Mouse (Mus musculus) G1E (cell line): ENCODE measurements around the gene Pigl. TPM values are rescaled to one million over a fixed set of nuclear protein-coding genes. Genes with fewer than 3 reads are reported as not detected.
"Not testable (repeated sequence)": the region's sequence is repeated elsewhere in the genome, so short reads cannot be mapped to it uniquely, and the experiment has no call there.

Source experiments
- ATAC-seq: 2 replicates; pipeline ENCODE4 v1.8.0; 2016; ENCODE audit warnings: mild to moderate bottlenecking; ENCODE audit not compliant: insufficient number of reproducible peaks, poor library complexity, low FRiP score, severe bottlenecking; ENCODE audit errors: extremely low read depth
- DNase-seq: peaks from one replicate; pipeline ENCODE4 v3.0.0; 2012; ENCODE audit warnings: low spot score
- H3K27me3 ChIP-seq: 2 replicates; pipeline ENCODE4 v1.6.1; 2012; ENCODE audit warnings: mild to moderate bottlenecking, low read length, inconsistent platforms; ENCODE audit not compliant: insufficient read depth
- H3K36me3 ChIP-seq: replicated peaks from 2 replicates; pipeline ENCODE3; 2012; ENCODE audit warnings: mild to moderate bottlenecking, inconsistent platforms
- H3K4me1 ChIP-seq: 2 replicates; pipeline ENCODE4 v1.6.1; 2012; ENCODE audit warnings: low read depth, low read length, inconsistent platforms, mixed read lengths; ENCODE audit not compliant: insufficient read depth
- H3K4me3 ChIP-seq: 2 replicates; pipeline ENCODE4 v1.5.1; 2012; ENCODE audit warnings: low read depth, mild to moderate bottlenecking, inconsistent platforms, low read length, moderate library complexity, mixed read lengths
- H3K9me3 ChIP-seq: replicated peaks from 2 replicates; pipeline ENCODE4 v1.6.1; 2012; ENCODE audit warnings: inconsistent platforms
- CTCF ChIP-seq: IDR thresholded peaks from 2 replicates; pipeline ENCODE4 v1.5.1; 2012; ENCODE audit warnings: low read depth, low read length, inconsistent platforms, mixed read lengths
- GATA1 ChIP-seq: IDR thresholded peaks from 2 replicates; pipeline ENCODE4 v1.6.1; 2012; ENCODE audit warnings: borderline replicate concordance, low read length, inconsistent platforms, mixed read lengths
- GATA2 ChIP-seq: IDR thresholded peaks from 2 replicates; pipeline ENCODE4 v1.6.1; 2012; ENCODE audit warnings: low read depth, low read length, inconsistent platforms, borderline replicate concordance
- POLR2AphosphoS5 ChIP-seq: IDR thresholded peaks from 2 replicates; pipeline ENCODE4 v1.6.1; 2012; ENCODE audit warnings: low read depth, low read length, inconsistent platforms; ENCODE audit not compliant: insufficient replicate concordance
- TAL1 ChIP-seq: conservative IDR thresholded peaks from 2 replicates; pipeline ENCODE4 v1.6.1; 2012; ENCODE audit warnings: low read depth, low read length, inconsistent platforms, mixed read lengths
- polyA plus RNA-seq: library from polyadenylated mRNA; stranded (reverse); fragments of >175 nt; gene quantifications from 2 replicates; pipeline ENCODE4 v1.2.3, GENCODE M21; 2012
- total RNA-seq, 2 experiments: library from RNA; stranded (forward) in 1 of 2; stranded (reverse) in 1 of 2; fragments of 200-1000 nt in 1 of 2; fragments of >200 nt in 1 of 2; fragmentation: Nextera tagmentation in 1 of 2; gene quantifications; 2 replicates each; pipeline ENCODE4 v1.2.3; 2014 to 2017

Gene Pigl
- total and polyA plus RNA-seq, 3 experiments = 2.9 to 32.9 (median 5.3) TPM

- Histone ChIP-seq H3K4me3 (no peak overlapping the region), H3K36me3 (peaks cover 34% of the 10 kb centered on the region), H3K9me3 (no peaks in the 10 kb centered on the region), H3K4me1 (peaks cover 32% of the 10 kb centered on the region), H3K27me3 (no peaks in the 10 kb centered on the region)
- DNase-seq (no peak), ATAC-seq (no peak)
- TF ChIP-seq TAL1 (no peak), GATA1 (no peak), GATA2 (no peak), POLR2AphosphoS5 (no peak), CTCF (no peak)
Measured at GRCm38 (mm10) chr11:62495276-62495801, 37.1 kb downstream of the Pigl start.

GRCm38 (mm10) chr11:62496151-62496715 is 38.0 kb downstream of the Pigl start:
- no peak for TF ChIP-seq TAL1
- TF ChIP-seq POLR2AphosphoS5 = no peak
- TF ChIP-seq GATA2 = no peak
- no peak for TF ChIP-seq GATA1
- peak; percentile 67 for TF ChIP-seq CTCF
- peaks cover 31% of the 10 kb centered on the region for H3K36me3 ChIP-seq
- H3K27me3 ChIP-seq = no peaks in the 10 kb centered on the region
- no peak overlapping the region for H3K4me3 ChIP-seq
- H3K4me1 ChIP-seq = peaks cover 25% of the 10 kb centered on the region
- peak; percentile 32 for DNase-seq
- H3K9me3 ChIP-seq = no peaks in the 10 kb centered on the region
- peak; percentile 22; the same call in 1 of the 2 replicates for ATAC-seq

GRCm38 (mm10) chr11:62497181-62497580 is 38.9 kb downstream of the Pigl start:
- Histone ChIP-seq H3K4me1 (peaks cover 22% of the 10 kb centered on the region), H3K9me3 (no peaks in the 10 kb centered on the region), H3K36me3 (peaks cover 30% of the 10 kb centered on the region), H3K27me3 (no peaks in the 10 kb centered on the region), H3K4me3 (no peak overlapping the region)
- ATAC-seq (no peak), DNase-seq (no peak)
- no peak for TF ChIP-seq TAL1
- TF ChIP-seq CTCF = no peak
- no peak for TF ChIP-seq GATA1
- TF ChIP-seq GATA2 = no peak
- TF ChIP-seq POLR2AphosphoS5 = no peak

GRCm38 (mm10) chr11:62498802-62499201 is 40.5 kb downstream of the Pigl start:
- TF ChIP-seq CTCF (no peak), GATA1 (no peak), POLR2AphosphoS5 (no peak), GATA2 (no peak), TAL1 (no peak)
- Histone ChIP-seq H3K36me3 (peaks cover 30% of the 10 kb centered on the region), H3K9me3 (no peaks in the 10 kb centered on the region), H3K27me3 (no peaks in the 10 kb centered on the region), H3K4me1 (peaks cover 22% of the 10 kb centered on the region), H3K4me3 (no peak overlapping the region)
- ATAC-seq (no peak), DNase-seq (no peak)

- ATAC-seq = no peak
- H3K4me1 ChIP-seq = peaks cover 6% of the 10 kb centered on the region
- H3K9me3 ChIP-seq = no peaks in the 10 kb centered on the region
- H3K36me3 ChIP-seq = peaks cover 30% of the 10 kb centered on the region
- TF ChIP-seq GATA2 (no peak), CTCF (no peak), GATA1 (no peak), TAL1 (no peak)
- no peaks in the 10 kb centered on the region for H3K27me3 ChIP-seq
- no peak overlapping the region for H3K4me3 ChIP-seq
- DNase-seq = no peak
Measured at GRCm38 (mm10) chr11:62500529-62500928, 42.3 kb downstream of the Pigl start.

GRCm38 (mm10) chr11:62507683-62508082 is 49.4 kb downstream of the Pigl start:
- no peak overlapping the region for H3K4me3 ChIP-seq
- TF ChIP-seq POLR2AphosphoS5 = no peak
- no peak for TF ChIP-seq TAL1
- no peak for TF ChIP-seq CTCF
- TF ChIP-seq GATA2 = no peak
- no peak for TF ChIP-seq GATA1
- no peak for ATAC-seq

GRCm38 (mm10) chr11:62508365-62508764 is 50.1 kb downstream of the Pigl start:
- not testable (repeated sequence) for H3K4me1 ChIP-seq, H3K9me3 ChIP-seq, ATAC-seq, DNase-seq, H3K27me3 ChIP-seq, H3K4me3 ChIP-seq
- peaks cover 75% of the 10 kb centered on the region for H3K36me3 ChIP-seq

More at GRCm38 (mm10) chr11:62507683-62508082, 49.4 kb downstream of the Pigl start:
- H3K27me3 ChIP-seq = no peaks in the 10 kb centered on the region
- H3K9me3 ChIP-seq = no peaks in the 10 kb centered on the region
- no peaks in the 10 kb centered on the region for H3K4me1 ChIP-seq
- peaks cover 70% of the 10 kb centered on the region for H3K36me3 ChIP-seq
- no peak for DNase-seq

GRCm38 (mm10) chr11:62508816-62509215 is 50.6 kb downstream of the Pigl start:
- not testable (repeated sequence) for H3K4me1 ChIP-seq, DNase-seq, ATAC-seq, H3K27me3 ChIP-seq, H3K4me3 ChIP-seq, H3K9me3 ChIP-seq
- peaks cover 75% of the 10 kb centered on the region for H3K36me3 ChIP-seq
